Mouse (Mus musculus) lung, embryonic 16.5 days (tissue): Measurements from ENCODE around the gene Cnga3. TPM values are rescaled to one million over a fixed set of nuclear protein-coding genes. Genes with fewer than 3 reads are reported as not detected.

Experiments
- ATAC-seq: fragments of 200-750 bp; cut with Nextera tagmentation; 2 replicates; pipeline ENCODE4 v1.8.0; 2017; ENCODE audit warnings: low read depth, mild to moderate bottlenecking, moderate library complexity
- H3K27ac ChIP-seq: fragments of 300-500 bp; sonication (generic); 2 replicates; pipeline ENCODE4 v1.5.1; 2014; ENCODE audit warnings: mild to moderate bottlenecking, control low read depth, low read length
- H3K27me3 ChIP-seq: fragments of 300-500 bp; sonication (generic); 2 replicates; pipeline ENCODE4 v1.6.1; 2014; ENCODE audit warnings: low read depth, low read length, mixed read lengths; ENCODE audit not compliant: control insufficient read depth, insufficient read depth
- H3K36me3 ChIP-seq: fragments of 300-500 bp; sonication (generic); 2 replicates; pipeline ENCODE4 v1.6.1; 2014; ENCODE audit warnings: low read length; ENCODE audit not compliant: control insufficient read depth, insufficient read depth
- H3K4me1 ChIP-seq: fragments of 300-500 bp; sonication (generic); replicated peaks from 2 replicates; pipeline ENCODE4 v1.6.1; 2014; ENCODE audit warnings: low read length, mixed read lengths; ENCODE audit not compliant: control insufficient read depth, insufficient read depth
- H3K4me2 ChIP-seq: fragments of 300-500 bp; sonication (generic); 2 replicates; pipeline ENCODE4 v1.6.1; 2014; ENCODE audit warnings: low read depth, low read length, control low read depth
- H3K4me3 ChIP-seq: fragments of 300-500 bp; sonication (generic); 2 replicates; pipeline ENCODE4 v1.5.1; 2014; ENCODE audit warnings: mild to moderate bottlenecking, low read length, control low read depth
- H3K9ac ChIP-seq: fragments of 300-500 bp; sonication (generic); 2 replicates; pipeline ENCODE4 v1.6.1; 2014; ENCODE audit warnings: low read length, control low read depth
- H3K9me3 ChIP-seq: fragments of 300-500 bp; sonication (generic); 2 replicates; pipeline ENCODE4 v1.6.1; 2016; ENCODE audit warnings: low read length; ENCODE audit not compliant: control insufficient read depth
- WGBS: fragments of 180-500 bp; shearing (Covaris S2); extraction: QIAGEN DNeasy Blood & Tissue Kit; methylation state at CpG from one replicate; pipeline ENCODE4 v1.1.7; 2014; 5-methylcytosine and 5-hydroxymethylcytosine counted together
- polyA plus RNA-seq: library from polyadenylated mRNA; unstranded; fragments of >200 nt; fragmentation: Nextera tagmentation; extraction: Ambion mirVana; gene quantifications from 2 replicates; pipeline ENCODE4 v1.2.1, GENCODE M21; 2015

Gene Cnga3
- polyA plus RNA-seq, 1 experiment from 2014 or later, result not detected

GRCm38 (mm10) chr1:37309939-37310515 is 95.8 kb downstream of the Cnga3 start:
- 98% methylated on average over 4 of the region's 4 CpGs for WGBS
- H3K4me3 ChIP-seq, result no peak overlapping the region
- H3K9me3 ChIP-seq, result 0 out of 2 replicates have a peak, but pooled peaks cover 2% of the 10 kb centered on the region
- H3K27me3 ChIP-seq, result no peaks in the 10 kb centered on the region
- no peak overlapping the region for H3K9ac ChIP-seq
- no peaks in the 10 kb centered on the region for H3K36me3 ChIP-seq
- no peak overlapping the region for H3K27ac ChIP-seq
- ATAC-seq, result no peak
- H3K4me1 ChIP-seq, result no peaks in the 10 kb centered on the region; the same call in 1 of the 2 replicates
- no peak overlapping the region for H3K4me2 ChIP-seq

Other genes starting within 250 kb of the Cnga3 start
- 1.1 and 1.3 TPM in 2 replicates for gene Vwa3b, start 187.8 kb upstream of the Cnga3 start, polyA plus RNA-seq
- gene Inpp4a, start 85.4 kb downstream of the Cnga3 start, polyA plus RNA-seq, result 13.3 and 13.9 TPM in 2 replicates
- gene Coa5, start 215.7 kb downstream of the Cnga3 start, polyA plus RNA-seq, result 40.1 and 43.2 TPM in 2 replicates
- 131 and 133 TPM in 2 replicates for gene Unc50, start 215.7 kb downstream of the Cnga3 start, polyA plus RNA-seq